Mouse (Mus musculus): Measurements from ENCODE around the gene Foxp4. TPM values are rescaled to one million over a fixed set of nuclear protein-coding genes. Genes with fewer than 3 reads are reported as not detected.

The Foxp4 gene
- total RNA-seq, 4 experiments from 2014 or later, result 39.9 to 63.6 (median 49.6) TPM

Other genes with a start within 250 kb of the Foxp4 start
- gene Tomm6, start 236.3 kb downstream of the Foxp4 start, total RNA-seq (2022), result 100 to 1,000 TPM; 191 to 212 (median 201) TPM
- 10 to 100 TPM; 27.3 to 37.3 (median 33.4) TPM for gene Frs3, start 235.6 kb downstream of the Foxp4 start, total RNA-seq (2022)
- 1 to 10 TPM; 2.4 to 4.9 (median 4.1) TPM for gene Gm21981, start 230.2 kb downstream of the Foxp4 start, total RNA-seq (2022)
- 1 to 10 TPM; 1.8 to 5.2 (median 4.3) TPM for gene Prickle4, start 229.9 kb downstream of the Foxp4 start, total RNA-seq (2022)
- not detected for gene Pgc, start 197.8 kb downstream of the Foxp4 start, total RNA-seq (2022)
- gene Tfeb, start 187.6 kb downstream of the Foxp4 start, total RNA-seq (2022), result 10 to 100 TPM; 12.3 to 17.8 (median 15.1) TPM
- 1 to 10 TPM in 1 of 4 experiments, under 1 TPM in 3; 0.43 to 1.2 (median 0.58) TPM for gene Mdfi, start 90.0 kb downstream of the Foxp4 start, total RNA-seq (2022)
- not detected for gene 1700122O11Rik, start 113.6 kb upstream of the Foxp4 start, total RNA-seq (2022)
- not detected for gene 1700067P10Rik, start 164.7 kb upstream of the Foxp4 start, total RNA-seq (2022)
- under 1 TPM in 1 of 4 experiments, not detected in 3; 0.26 TPM for gene 9830107B12Rik, start 221.6 kb upstream of the Foxp4 start, total RNA-seq (2022)
- not detected for gene A530064D06Rik, start 242.6 kb upstream of the Foxp4 start, total RNA-seq (2022)

All from left cerebral cortex, adult 8-10 months (tissue).